Mouse (Mus musculus): ENCODE data around the gene Fcgr3. TPM values are rescaled to one million over a fixed set of nuclear protein-coding genes. Genes with fewer than 3 reads are reported as not detected.
"Not testable (repeated sequence)": the region's sequence is repeated elsewhere in the genome, so short reads cannot be mapped to it uniquely, and the experiment has no call there.

Fcgr3 gene
- 30.3 and 31.5 TPM in 2 replicates for polyA plus RNA-seq (2012; rRNA removed)

DNA sequence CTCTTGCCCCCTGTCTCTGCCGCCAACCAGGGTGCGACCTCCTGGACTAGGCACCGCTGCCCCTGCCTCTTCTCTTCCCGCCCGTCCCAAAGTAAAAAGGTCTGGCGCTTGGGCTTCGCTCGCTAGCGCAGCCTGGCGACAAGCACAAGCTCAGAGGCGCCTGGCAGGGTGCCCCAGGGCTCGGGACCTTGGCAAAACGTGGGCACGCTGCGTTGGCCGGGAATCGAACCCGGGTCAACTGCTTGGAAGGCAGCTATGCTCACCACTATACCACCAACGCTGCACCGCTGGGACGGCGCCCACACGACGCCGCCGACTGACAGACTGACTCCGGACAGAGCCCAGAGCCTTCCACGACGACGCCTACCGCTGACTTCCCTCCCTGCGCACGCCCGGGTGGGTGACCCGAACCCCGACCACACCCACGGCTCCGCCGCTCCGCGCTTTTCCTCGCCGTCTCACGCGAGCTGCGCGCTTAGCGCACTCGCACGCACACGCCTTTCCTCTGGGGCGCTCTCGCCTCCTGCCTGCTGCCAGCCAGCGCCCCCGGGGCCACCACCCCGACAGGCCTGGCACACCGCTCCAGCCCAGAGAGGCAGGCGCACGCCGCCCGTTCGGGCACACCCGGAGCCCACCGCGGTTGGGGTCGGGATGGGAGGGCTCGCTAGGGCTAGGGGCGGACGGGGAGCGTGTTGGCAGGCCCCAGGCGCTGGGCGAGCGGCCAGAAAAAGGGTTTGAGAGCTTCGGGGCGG lies at the start of gene Fcgr3:
Gene Fcgr3 (minus strand): TSS at position 445 of the 752 bp plus-strand sequence.
- peak; percentile 91 for DNase-seq (ENCODE audit: low spot score)

- DNase-seq (ENCODE audit: low spot score), result peak; percentile 79
Observed at GRCm38 (mm10) chr1:171113873-171114299, 49.2 kb upstream of the Fcgr3 start, which contains the start of gene Cfap126. TSS of gene Cfap126 (plus strand) at chr1:171113918.

DNA sequence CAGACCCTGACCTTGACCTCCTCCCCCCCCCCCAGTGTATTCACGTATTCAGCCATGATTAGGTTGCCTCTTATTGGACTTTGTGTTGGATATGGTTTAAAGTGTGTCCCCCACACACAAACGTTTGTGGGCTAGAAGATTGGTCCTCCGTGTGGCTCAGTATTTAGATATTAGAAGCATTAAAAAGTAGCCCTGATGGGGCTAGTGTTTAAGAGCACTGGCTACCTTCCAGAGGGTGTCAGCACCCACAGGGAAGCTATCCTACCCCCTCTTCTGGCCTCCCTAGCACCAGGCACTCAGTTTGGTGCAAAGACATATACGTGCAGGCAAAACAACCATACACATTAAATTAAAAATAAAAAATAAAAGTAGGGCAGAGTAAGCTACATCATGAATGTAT lies 48.3 kb upstream of the Fcgr3 start:
- no peak for DNase-seq (ENCODE audit: low spot score)

DNA sequence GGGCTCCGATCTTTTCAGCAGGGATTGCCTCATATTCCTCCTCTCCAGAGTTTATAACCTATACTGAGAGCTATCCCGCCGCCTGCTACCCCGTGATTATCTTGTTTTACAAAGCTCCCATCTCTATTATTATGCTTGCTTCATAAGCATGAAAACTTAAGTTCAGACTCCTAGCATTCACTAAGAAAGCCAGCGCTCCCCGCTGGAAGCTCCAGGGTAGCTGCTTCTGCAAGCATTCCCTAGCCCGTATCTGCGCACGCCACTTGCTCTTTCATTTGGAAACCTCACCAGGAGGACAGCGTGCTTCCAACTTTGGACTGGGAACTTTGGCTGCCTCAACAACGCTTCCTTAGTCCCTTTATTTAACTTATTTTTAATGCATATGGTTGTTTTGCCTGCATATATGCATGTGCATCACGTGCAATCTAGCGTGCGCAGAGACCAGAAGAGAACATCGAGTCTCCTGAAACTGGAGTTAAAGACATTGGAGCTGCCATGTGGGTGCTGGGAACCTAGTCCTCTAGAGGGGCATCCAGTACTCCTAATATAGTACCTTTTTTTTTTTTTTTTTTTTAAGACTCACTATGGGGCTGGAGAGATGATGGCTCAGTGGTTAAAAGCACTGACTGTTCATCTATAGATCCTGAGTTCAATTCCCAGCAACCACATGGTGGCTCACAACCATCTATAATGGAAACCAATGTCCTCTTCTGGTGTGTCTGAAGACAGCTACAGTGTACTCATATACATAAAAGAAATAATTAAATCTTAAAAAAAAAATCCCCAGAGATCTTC lies 47.2 kb upstream of the Fcgr3 start:
- no peak for DNase-seq (ENCODE audit: low spot score)

DNA sequence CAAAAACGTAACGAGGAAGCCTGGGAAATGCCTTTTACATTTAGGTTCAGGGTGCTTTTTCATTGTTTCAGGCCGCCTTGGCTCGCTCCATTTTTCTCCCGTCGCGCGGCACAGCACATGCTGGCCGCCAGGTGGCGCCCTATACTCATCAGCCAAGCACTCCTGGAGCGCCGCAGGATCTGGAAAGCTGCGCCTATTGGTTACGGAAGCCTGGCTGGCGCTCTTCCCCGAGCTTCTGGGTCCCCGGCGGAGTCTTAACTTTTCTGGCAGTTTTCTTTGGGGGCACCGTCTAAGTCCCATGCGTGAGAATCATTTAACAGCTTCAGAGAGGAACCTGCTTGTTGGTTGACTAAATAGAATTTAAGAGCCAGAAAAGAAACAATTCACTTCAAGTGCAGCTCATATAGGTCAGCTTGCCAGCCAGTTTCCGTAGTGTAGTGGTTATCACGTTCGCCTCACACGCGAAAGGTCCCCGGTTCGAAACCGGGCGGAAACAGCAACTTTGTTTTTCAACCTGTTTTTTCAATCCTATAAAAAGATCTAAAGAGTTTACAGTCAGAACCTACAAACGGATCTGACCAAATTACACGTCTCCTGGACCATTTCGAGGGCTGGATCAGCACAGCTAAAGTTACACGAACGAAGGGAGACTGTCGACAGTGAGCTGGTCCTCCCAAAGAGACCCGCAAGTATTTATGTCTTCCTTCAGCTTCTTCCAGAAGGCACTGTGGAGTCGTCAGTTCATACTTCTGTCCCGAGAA lies 46.5 kb upstream of the Fcgr3 start:
- DNase-seq (ENCODE audit: low spot score), result peak; percentile 91

DNA sequence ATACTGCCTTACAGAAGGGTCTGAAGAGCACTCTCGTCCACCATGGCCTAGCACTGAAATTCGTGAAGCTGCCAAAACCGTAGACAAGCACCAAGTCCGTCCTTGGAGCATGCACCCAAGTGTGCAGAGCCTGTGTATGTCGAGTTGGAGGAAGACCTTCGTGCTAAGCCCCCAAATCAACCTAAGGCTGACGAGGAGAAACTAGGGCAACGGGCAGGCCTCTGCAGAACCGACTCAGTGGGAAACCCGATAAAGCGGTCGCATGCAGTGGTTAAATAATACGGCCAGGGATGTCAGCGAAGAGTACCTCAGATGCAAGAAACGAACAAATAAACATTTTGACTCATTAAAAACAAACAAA lies 45.9 kb upstream of the Fcgr3 start:
- DNase-seq (ENCODE audit: low spot score), result no peak

GRCm38 (mm10) chr1:171109620-171110019 lies 44.9 kb upstream of the Fcgr3 start:
- DNase-seq (ENCODE audit: low spot score), result no peak

GRCm38 (mm10) chr1:171105226-171105625 lies 40.5 kb upstream of the Fcgr3 start:
- DNase-seq (ENCODE audit: low spot score), result no peak

DNA sequence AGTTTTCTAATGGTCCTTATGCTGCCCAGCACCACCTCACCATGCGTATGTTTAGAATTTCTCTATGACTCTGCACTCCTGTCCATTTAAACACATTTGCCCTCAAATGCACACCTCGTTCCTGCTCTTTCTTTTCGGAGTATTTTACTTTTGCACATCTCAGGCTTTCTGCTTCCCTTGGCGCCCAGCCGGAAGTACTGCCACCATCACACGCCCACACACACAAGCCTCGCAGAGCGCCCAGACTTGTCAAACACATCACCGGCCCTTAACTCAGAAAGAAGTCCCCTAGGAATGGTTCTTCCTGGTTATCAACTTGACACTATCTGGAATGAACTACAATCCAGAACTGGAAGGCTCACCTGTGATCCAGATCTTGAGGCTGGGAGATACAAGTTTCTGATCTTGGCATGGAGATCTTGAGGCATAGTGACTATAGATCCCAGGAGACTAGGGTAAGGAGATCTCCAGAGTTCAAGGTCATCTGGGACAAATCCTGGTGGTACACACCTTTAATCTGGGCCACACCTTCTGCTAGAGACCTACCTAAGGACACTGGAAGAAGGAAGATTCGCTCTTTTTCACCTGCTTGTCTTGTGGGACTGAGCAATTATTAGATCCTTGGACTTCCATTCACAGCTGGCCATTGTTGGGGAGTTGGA lies 38.6 kb upstream of the Fcgr3 start:
- DNase-seq (ENCODE audit: low spot score), result no peak

DNA sequence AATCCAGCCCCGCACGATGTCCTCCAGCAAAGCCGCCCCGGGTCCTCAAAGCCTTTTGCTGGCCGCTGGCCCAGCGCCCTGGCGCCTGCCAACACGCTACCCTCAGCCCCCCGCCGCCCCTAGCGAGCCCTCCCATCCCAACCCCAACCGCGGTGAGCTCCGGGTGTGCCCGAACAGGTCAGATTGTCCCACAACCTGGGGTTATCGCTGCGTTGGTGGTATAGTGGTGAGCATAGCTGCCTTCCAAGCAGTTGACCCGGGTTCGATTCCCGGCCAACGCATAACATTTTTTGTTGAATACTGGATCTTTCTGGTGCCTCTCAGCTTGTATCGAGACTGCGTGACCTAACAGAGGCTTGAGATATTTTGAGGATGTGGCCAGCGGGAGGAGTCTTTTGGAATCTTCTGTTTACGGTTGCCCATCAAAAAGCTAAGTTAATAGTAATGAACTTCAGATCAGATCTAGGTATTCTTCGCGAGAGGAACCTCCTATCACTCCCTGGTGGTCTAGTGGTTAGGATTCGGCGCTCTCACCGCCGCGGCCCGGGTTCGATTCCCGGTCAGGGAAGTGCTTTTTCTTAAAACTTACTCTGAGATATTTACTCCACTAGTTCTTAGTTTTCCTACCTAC lies 37.9 kb upstream of the Fcgr3 start:
- DNase-seq (ENCODE audit: low spot score), result peak; percentile 80

- DNase-seq (ENCODE audit: low spot score), result peak; percentile 88
Observed at GRCm38 (mm10) chr1:171101733-171102546, 37.2 kb upstream of the Fcgr3 start.

DNA sequence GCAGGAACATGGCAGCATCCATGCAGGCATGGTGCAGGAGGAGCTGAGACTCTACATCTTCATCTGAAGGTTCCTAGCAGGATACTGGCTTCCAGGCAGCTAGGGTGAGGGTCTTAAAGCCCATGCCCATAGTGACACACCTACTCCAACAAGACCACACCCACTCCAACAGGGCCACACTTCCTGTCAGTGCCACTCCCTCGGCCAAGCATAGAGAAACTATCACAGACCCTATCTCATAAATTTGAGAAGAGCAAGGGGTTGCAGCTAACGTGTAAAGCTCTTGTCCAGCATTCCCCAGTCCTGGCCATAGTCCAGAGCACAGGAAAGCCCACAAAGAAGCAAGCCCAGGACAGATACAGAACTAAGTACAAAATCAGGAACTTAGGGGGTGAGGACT lies 36.3 kb upstream of the Fcgr3 start:
- DNase-seq (ENCODE audit: low spot score), result no peak

GRCm38 (mm10) chr1:171097612-171098011 lies 32.9 kb upstream of the Fcgr3 start:
- DNase-seq (ENCODE audit: low spot score), result no peak

DNA sequence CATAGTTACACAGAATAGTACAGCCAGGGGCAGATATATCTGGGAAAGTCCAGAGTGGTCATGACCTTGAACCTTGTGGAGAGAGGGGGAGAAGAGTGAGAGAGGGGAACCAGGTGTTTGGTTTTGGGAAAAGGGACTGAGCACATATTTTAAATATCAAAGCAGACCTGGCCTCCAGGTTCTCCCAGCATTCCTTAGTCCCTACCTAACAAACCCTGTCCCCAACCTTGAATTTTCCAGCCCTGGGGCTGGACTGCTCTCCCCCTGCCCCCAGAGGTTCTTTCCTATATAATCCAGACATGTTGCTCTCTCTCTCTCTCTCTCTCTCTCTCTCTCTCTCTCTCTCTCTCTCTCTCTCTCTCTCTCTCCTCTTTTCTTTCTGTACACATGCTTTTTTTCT lies 32.4 kb upstream of the Fcgr3 start:
- no peak for DNase-seq (ENCODE audit: low spot score)

- DNase-seq (ENCODE audit: low spot score), result no peak
Observed at GRCm38 (mm10) chr1:171096110-171096964, 31.6 kb upstream of the Fcgr3 start.

- no peak for DNase-seq (ENCODE audit: low spot score)
Observed at GRCm38 (mm10) chr1:171094424-171094823, 29.7 kb upstream of the Fcgr3 start.

GRCm38 (mm10) chr1:171090761-171091160 lies 26.0 kb upstream of the Fcgr3 start:
- DNase-seq (ENCODE audit: low spot score), result no peak

- no peak for DNase-seq (ENCODE audit: low spot score)
Observed at GRCm38 (mm10) chr1:171089891-171090290, 25.2 kb upstream of the Fcgr3 start.

- not testable (repeated sequence) for DNase-seq (ENCODE audit: low spot score)
Observed at GRCm38 (mm10) chr1:171088237-171088869, 23.6 kb upstream of the Fcgr3 start.
